Mouse (Mus musculus) spleen, adult 2 months (tissue): ENCODE data around the gene Mansc1.

ENCODE experiments used
- CTCF ChIP-seq: fragments of 200-500 bp; IDR thresholded peaks from 2 replicates; pipeline ENCODE4 v1.5.1; 2011; ENCODE audit warnings: mild to moderate bottlenecking, inconsistent platforms; ENCODE audit not compliant: insufficient read depth, insufficient read length, insufficient replicate concordance; ENCODE audit errors: extremely low read depth
- POLR2A ChIP-seq: fragments of 200-500 bp; IDR thresholded peaks from 2 replicates; pipeline ENCODE4 v1.6.1; 2011; ENCODE audit warnings: low read depth, low read length, inconsistent platforms

DNA sequence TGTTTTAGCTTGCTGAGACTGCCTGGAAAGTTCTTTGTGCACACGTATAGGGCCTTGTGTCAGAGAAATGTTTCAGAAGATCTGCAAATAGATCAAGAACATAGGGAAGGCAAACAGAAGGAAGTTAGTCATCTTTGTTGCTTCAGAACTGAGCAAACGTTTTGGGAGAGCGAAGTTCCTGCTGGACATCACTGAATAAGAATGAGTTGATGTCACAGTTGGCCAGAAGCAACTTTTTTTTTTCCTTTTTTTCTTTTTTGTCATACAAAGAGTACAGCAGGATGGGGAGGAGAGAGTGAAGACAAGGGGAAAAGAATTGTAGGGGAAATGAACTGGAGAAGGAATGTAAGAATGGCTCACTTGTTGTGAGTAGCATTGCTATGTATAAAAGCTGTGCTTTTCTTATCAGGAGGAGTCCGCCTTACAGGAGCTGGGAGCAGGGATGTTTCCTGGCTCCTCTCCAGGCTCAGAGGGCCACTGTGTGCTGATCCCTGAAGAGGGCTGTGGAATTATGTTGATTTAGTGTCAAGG is 38.7 kb upstream of the Mansc1 start:
- TF ChIP-seq POLR2A (no peak), CTCF (no peak)
